Mouse (Mus musculus) hindbrain, embryonic 16.5 days (tissue): ENCODE data around the gene Myom1. TPM values are rescaled to one million over a fixed set of nuclear protein-coding genes. Genes with fewer than 3 reads are reported as not detected.

Source experiments
- ATAC-seq: fragments of 200-750 bp; cut with Nextera tagmentation; 2 replicates; pipeline ENCODE4 v1.8.0; 2017; ENCODE audit warnings: moderate TSS enrichment, moderate library complexity
- H3K27ac ChIP-seq: fragments of 300-500 bp; sonication (generic); 2 replicates; pipeline ENCODE4 v1.5.1; 2014; ENCODE audit warnings: low read depth, mild to moderate bottlenecking, control low read depth, low read length, moderate library complexity
- H3K27me3 ChIP-seq: fragments of 300-500 bp; sonication (generic); replicated peaks from 2 replicates; pipeline ENCODE4 v1.6.1; 2014; ENCODE audit warnings: low read length; ENCODE audit not compliant: control insufficient read depth, insufficient read depth
- H3K36me3 ChIP-seq: fragments of 300-500 bp; sonication (generic); 2 replicates; pipeline ENCODE4 v1.6.1; 2014; ENCODE audit warnings: mild to moderate bottlenecking, low read length, moderate library complexity, mixed read lengths; ENCODE audit not compliant: control insufficient read depth, insufficient read depth
- H3K4me1 ChIP-seq: fragments of 300-500 bp; sonication (generic); 2 replicates; pipeline ENCODE4 v1.6.1; 2014; ENCODE audit warnings: low read depth, low read length; ENCODE audit not compliant: control insufficient read depth, insufficient read depth
- H3K4me2 ChIP-seq: fragments of 300-500 bp; sonication (generic); 2 replicates; pipeline ENCODE4 v1.6.1; 2014; ENCODE audit warnings: mild to moderate bottlenecking, low read length, control low read depth, moderate library complexity
- H3K4me3 ChIP-seq: fragments of 300-500 bp; sonication (generic); 2 replicates; pipeline ENCODE4 v1.5.1; 2014; ENCODE audit warnings: mild to moderate bottlenecking, low read length, control low read depth, moderate library complexity
- H3K9ac ChIP-seq: fragments of 300-500 bp; sonication (generic); 2 replicates; pipeline ENCODE4 v1.6.1; 2014; ENCODE audit warnings: low read depth, mild to moderate bottlenecking, control low read depth, low read length, moderate library complexity
- H3K9me3 ChIP-seq: fragments of 300-500 bp; sonication (generic); 2 replicates; pipeline ENCODE4 v1.6.1; 2014; ENCODE audit warnings: mild to moderate bottlenecking, low read length, moderate library complexity; ENCODE audit not compliant: control insufficient read depth
- WGBS: fragments of 180-500 bp; shearing (Covaris S2); extraction: QIAGEN DNeasy Blood & Tissue Kit; methylation state at CpG from one replicate; pipeline ENCODE4 v1.1.7; 2014; 5-methylcytosine and 5-hydroxymethylcytosine counted together
- polyA plus RNA-seq: library from polyadenylated mRNA; unstranded; fragments of >200 nt; fragmentation: Nextera tagmentation; extraction: Ambion mirVana; gene quantifications from 2 replicates; pipeline ENCODE4 v1.2.1, GENCODE M21; 2015

Myom1 gene
- polyA plus RNA-seq, 1 experiment from 2014 or later, result 0.91 TPM

- H3K9ac ChIP-seq, result no peak overlapping the region
- WGBS, result 86% methylated on average over 9 of the region's 9 CpGs
- H3K27me3 ChIP-seq, result no peaks in the 10 kb centered on the region
- no peak for ATAC-seq
- H3K4me2 ChIP-seq, result no peak overlapping the region
- H3K4me1 ChIP-seq, result peaks cover 11% of the 10 kb centered on the region
- no peak overlapping the region for H3K4me3 ChIP-seq
- no peaks in the 10 kb centered on the region for H3K9me3 ChIP-seq
- H3K27ac ChIP-seq, result no peak overlapping the region
- peaks cover 4% of the 10 kb centered on the region; the same call in 1 of the 2 replicates for H3K36me3 ChIP-seq
Measured at GRCm38 (mm10) chr17:70998400-70998975, 3.9 kb upstream of the Myom1 start.

DNA sequence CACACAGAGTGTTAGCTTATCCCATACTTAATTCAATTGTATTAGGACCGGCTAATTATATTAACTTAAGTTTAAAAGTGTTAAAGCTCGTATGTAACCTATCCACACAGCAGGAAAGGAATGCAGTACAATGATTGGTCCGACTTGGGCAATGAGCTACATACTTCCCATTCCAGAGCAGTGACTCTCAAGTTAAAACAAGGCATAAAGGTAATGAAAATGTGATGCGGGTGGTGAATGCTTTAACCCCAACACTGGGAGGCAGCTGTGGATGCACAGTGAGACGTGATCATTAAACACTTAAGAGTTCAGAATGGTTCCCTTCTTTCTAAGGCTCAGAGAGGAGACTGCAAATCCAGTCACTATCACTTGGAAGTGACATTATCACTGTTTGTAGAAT lies 3.2 kb upstream of the Myom1 start:
- WGBS, result 75% methylated on average over 5 of the region's 5 CpGs
- Histone ChIP-seq H3K9me3 (no peaks in the 10 kb centered on the region), H3K36me3 (peaks cover 2% of the 10 kb centered on the region; the same call in 1 of the 2 replicates), H3K27ac (no peak overlapping the region), H3K4me1 (peaks cover 11% of the 10 kb centered on the region), H3K9ac (no peak overlapping the region), H3K4me3 (no peak overlapping the region), H3K27me3 (no peaks in the 10 kb centered on the region), H3K4me2 (no peak overlapping the region)
- ATAC-seq, result no peak

DNA sequence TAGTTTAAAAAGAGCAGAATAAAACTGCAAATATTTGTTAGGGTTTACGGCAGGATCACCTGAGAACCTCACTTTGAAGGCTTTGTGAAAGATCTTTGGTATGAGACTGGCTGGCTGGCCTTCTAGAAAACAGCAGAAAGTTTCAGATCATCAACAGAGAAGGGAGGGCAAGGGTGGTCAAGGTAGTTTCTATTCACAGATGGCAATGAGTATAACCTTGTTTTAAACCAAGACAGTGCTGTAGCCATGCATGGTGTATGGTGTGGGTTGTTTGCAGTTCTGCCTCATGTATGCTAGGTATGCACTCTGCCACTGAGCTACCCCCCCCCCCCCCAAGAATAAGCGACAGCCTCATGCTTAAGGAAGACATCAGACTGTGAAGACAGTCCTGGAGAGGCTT lies 2.2 kb upstream of the Myom1 start:
- H3K4me3 ChIP-seq, result no peak overlapping the region
- ATAC-seq, result no peak
- peak overlapping the region; percentile 19; the same call in 1 of the 2 replicates for H3K4me2 ChIP-seq

GRCm38 (mm10) chr17:71001067-71001466 lies 1.4 kb upstream of the Myom1 start:
- ATAC-seq, result no peak
- Histone ChIP-seq H3K27me3 (no peaks in the 10 kb centered on the region), H3K4me2 (peak overlapping the region; percentile 88), H3K9ac (no peak overlapping the region; the same call in 1 of the 2 replicates), H3K4me1 (peaks cover 11% of the 10 kb centered on the region), H3K27ac (no peak overlapping the region; the same call in 1 of the 2 replicates), H3K4me3 (peak overlapping the region; percentile 76), H3K36me3 (no peaks in the 10 kb centered on the region), H3K9me3 (no peaks in the 10 kb centered on the region)
- 13% methylated on average over 6 of the region's 6 CpGs for WGBS

More for the DNA sequence above, 2.2 kb upstream of the Myom1 start:
- no peaks in the 10 kb centered on the region for H3K27me3 ChIP-seq
- no peak overlapping the region for H3K27ac ChIP-seq
- H3K36me3 ChIP-seq, result peaks cover 2% of the 10 kb centered on the region; the same call in 1 of the 2 replicates
- 87% methylated on average over 2 of the region's 2 CpGs for WGBS
- H3K9ac ChIP-seq, result no peak overlapping the region
- H3K9me3 ChIP-seq, result no peaks in the 10 kb centered on the region
- peaks cover 11% of the 10 kb centered on the region for H3K4me1 ChIP-seq

- Histone ChIP-seq H3K9me3 (no peaks in the 10 kb centered on the region), H3K4me3 (peak overlapping the region; percentile 76), H3K27me3 (no peaks in the 10 kb centered on the region), H3K36me3 (no peaks in the 10 kb centered on the region), H3K4me1 (peaks cover 11% of the 10 kb centered on the region), H3K4me2 (peak overlapping the region; percentile 88), H3K27ac (peak overlapping the region; percentile 93), H3K9ac (peak overlapping the region; percentile 80)
- peak; percentile 71 for ATAC-seq
- WGBS, result under 1% methylated on average over 29 of the region's 43 CpGs
Measured at GRCm38 (mm10) chr17:71001699-71002080, 743 bp upstream of the Myom1 start.

DNA sequence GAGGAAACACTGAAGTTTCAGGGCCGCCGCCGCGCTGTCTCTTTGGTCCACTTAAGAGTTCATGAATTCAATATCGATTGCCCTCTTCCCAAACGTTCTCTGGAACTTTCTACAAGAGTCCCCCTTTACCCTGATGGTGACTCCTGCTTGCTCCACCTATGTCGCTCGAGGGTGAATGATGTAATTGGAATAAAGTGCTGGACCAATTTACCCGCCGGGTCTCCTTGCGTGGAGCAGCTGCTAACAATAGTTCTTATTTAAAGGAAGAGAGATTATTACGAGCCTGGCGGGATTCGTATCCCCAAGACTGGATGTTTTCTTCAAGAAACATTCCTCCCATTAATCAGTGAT lies 286 bp downstream of the Myom1 start, which contains the start of gene Myl12a:
Gene Myl12a (minus strand): TSS at position 135 of the 351 bp plus-strand sequence.
- peak within 1 kb of the TSS; percentile 88 for H3K4me2 ChIP-seq
- peaks cover 11% of the 10 kb centered on the region for H3K4me1 ChIP-seq
- H3K9ac ChIP-seq, result peak within 1 kb of the TSS; percentile 80
- peak within 1 kb of the TSS; percentile 93 for H3K27ac ChIP-seq
- H3K4me3 ChIP-seq, result peak within 1 kb of the TSS; percentile 76
- peak; percentile 22 for ATAC-seq
- WGBS, result 11% methylated on average over 14 of the region's 14 CpGs
- no peaks in the 10 kb centered on the region for H3K36me3 ChIP-seq
- H3K27me3 ChIP-seq, result no peaks in the 10 kb centered on the region
- no peaks in the 10 kb centered on the region for H3K9me3 ChIP-seq

GRCm38 (mm10) chr17:71003112-71003511 lies 679 bp downstream of the Myom1 start:
- peak overlapping the region; percentile 80 for H3K9ac ChIP-seq
- ATAC-seq, result no peak

DNA sequence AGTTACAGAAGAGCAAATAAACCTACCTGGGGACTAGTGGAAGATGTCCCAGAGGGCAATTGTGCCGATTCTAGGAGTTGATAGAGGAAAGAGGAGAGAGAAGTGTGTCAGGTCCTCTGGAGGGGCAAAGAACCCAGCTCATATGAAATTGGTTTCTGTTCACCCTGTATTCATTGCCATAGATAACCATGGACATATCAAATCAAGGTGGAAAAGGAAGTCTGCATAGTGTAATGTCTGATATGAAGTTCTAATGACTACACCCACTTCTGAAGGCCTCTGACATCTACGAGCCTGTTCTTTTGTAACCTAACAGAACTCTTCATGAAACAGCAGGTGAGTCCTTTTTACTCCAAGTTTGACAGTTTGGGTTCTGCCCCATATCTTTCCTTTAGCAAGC lies 1.3 kb downstream of the Myom1 start:
- no peak for ATAC-seq
- no peaks in the 10 kb centered on the region for H3K27me3 ChIP-seq
- no peaks in the 10 kb centered on the region for H3K9me3 ChIP-seq
- peaks cover 11% of the 10 kb centered on the region for H3K4me1 ChIP-seq
- no peak overlapping the region for H3K4me2 ChIP-seq
- 93% methylated on average over 2 of the region's 2 CpGs for WGBS
- H3K4me3 ChIP-seq, result no peak overlapping the region
- H3K27ac ChIP-seq, result no peak overlapping the region
- H3K36me3 ChIP-seq, result no peaks in the 10 kb centered on the region
- H3K9ac ChIP-seq, result no peak overlapping the region

More at GRCm38 (mm10) chr17:71003112-71003511, 679 bp downstream of the Myom1 start:
- Histone ChIP-seq H3K27ac (no peak overlapping the region), H3K4me1 (peaks cover 11% of the 10 kb centered on the region), H3K36me3 (no peaks in the 10 kb centered on the region), H3K27me3 (no peaks in the 10 kb centered on the region), H3K4me2 (peak overlapping the region; percentile 88), H3K4me3 (peak overlapping the region; percentile 76), H3K9me3 (no peaks in the 10 kb centered on the region)
- WGBS, result 69% methylated on average over 4 of the region's 4 CpGs

GRCm38 (mm10) chr17:71004186-71004960 lies 1.9 kb downstream of the Myom1 start:
- Histone ChIP-seq H3K27ac (no peak overlapping the region), H3K4me3 (no peak overlapping the region), H3K9me3 (no peaks in the 10 kb centered on the region), H3K4me2 (no peak overlapping the region), H3K9ac (no peak overlapping the region), H3K36me3 (no peaks in the 10 kb centered on the region), H3K27me3 (no peaks in the 10 kb centered on the region), H3K4me1 (peaks cover 11% of the 10 kb centered on the region)
- WGBS, result 92% methylated on average over 10 of the region's 10 CpGs
- no peak for ATAC-seq
